Mouse (Mus musculus) layer of hippocampus, postnatal 36 days (tissue): ENCODE measurements around the gene Snrnp25. TPM values are rescaled to one million over a fixed set of nuclear protein-coding genes. Genes with fewer than 3 reads are reported as not detected.

Source experiments
- DNase-seq, 2 experiments: peaks; one replicate each; pipeline ENCODE4 v3.0.0; 2022
- total RNA-seq, 2 experiments: library from RNA; stranded (reverse); gene quantifications; 2 replicates each; pipeline ENCODE4 v1.2.3; 2021

Snrnp25 gene
- total RNA-seq, 2 experiments from 2014 or later = 18.0 to 19.0 TPM

DNA sequence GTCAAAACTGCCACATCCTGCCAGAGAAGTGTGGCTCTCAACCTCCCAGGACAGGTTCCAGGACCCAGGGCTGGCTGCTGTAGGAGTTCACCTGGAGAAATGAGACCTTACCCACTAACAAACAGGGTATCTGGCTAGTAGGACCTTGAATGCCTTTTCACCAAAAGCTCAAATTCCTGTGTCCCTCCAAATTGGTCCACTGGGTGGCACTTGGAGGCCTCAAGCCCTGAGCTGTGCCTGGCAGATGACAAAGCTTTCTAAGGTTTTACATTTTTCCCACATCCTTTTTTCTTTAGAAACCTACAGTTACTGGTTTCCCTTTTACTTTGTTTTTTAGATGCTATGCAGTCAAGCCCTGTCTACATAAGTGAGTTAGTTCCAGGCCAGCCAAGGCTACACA, 41.9 kb downstream of the Snrnp25 start:
- no peak for DNase-seq

DNA sequence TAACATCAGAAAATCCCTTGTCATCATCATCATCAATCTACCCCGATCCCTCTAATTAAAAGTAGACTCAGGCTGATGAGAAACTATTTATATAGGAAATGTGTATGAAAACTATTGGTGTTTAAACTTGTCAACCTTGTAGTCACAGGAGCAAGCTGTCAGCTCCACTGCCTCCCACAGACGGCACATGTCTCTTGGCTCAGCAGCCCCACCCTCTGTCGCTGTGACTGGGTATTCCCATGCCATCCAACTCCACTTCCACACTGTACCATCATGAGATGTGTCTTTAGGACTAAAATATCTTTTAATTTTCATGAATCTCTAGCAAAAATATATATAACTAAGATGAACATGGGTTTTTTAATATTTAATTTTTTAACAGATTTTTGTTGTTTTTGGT, 43.1 kb downstream of the Snrnp25 start:
- no peak for DNase-seq

DNA sequence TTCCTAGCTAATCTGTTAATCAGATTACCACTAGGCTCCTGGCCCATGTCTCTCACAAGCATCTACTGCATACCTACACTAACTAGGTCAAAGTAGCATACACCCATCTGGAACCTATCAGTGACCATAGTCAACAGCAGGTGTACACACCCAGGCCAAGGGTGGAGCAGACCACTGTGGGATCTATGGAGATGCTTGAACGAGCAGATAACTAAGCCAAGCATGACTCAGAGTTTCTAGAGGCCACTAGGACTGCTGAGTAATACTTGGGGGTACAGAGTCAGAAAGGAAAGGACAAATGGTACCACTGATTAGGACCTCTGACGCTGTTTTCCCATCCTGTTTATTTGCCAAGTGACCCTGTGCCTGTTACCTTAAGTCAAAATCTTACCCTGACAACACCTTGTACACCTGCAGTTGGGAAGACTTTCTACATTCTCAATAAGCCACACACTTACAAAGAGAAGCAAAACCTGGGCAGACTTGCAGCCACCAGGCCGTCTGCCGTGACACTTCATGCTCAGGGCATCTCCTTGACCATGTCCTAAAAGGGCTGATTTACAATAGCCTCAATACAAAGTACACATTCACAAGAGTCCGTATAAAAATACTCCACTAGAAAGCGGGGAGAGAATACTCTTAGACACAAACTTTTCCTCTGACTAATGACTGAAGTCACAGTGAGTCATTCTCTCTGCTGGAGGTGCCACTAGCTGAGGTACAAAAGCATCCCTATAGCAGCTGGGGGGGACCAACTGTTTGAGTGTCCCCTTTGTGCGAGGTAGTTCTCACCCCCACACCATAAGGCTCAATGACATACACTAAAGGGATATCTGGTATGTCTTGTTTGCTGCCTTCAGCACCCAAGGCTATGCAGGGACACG, 45.9 kb downstream of the Snrnp25 start:
- DNase-seq = no peak

DNA sequence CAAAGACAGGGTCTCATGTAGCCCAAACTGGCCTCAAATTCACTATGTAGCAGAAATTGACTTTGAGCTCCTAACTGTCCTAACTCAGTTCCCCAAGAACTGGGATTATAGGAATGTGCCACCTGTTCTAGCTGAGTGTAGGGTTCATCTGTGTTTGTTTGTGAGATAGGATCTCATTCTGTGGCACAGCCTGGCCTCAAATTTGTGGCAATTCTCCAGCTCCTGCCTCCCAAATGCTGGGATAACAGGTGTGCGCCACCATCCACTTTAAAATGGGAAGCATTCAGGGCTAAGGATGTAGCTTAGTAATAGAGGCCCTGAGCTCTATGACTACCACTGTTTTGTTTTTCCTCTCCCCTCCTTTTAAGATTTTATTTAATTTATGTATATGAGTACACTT, 47.9 kb downstream of the Snrnp25 start:
- no peak for DNase-seq

DNA sequence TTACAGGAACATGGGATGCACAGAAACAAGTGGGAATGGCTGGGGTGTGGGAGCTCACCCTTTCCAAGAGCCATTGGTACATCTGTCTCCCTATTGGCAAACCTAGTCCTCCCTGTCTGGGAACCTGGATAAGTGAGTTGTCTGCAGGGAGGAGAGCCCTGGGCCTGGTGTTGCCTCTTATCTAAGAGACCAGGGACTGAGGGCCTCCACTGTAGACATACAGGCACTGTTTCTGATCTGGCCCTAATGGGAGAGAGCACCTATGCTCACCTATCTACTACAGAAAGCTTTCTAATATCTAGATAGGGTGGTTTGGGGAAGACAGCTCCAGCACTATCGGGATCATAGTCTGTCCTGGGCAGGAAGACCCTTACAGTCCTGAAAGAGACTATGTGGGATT, 50.9 kb downstream of the Snrnp25 start:
- no peak for DNase-seq

DNA sequence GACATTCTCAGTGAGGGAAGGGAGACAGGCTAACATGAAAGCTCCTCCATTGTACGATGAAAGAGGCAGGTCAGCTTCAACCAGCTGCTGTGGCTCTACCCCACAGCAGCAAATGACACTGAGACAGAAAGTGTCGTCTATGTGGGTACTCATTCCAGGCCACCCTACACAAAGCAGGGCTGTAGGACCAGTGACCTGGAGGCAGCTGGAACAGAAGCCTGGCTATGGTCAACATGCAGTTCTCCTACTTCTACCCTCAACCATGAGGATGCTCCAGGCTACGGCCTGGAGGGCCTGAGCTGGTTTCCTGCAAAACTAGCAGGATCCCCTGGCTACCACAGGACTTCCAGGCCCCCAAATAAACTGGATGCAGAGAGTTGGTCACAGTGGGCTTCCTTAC, 51.4 kb downstream of the Snrnp25 start:
- no peak for DNase-seq

Other genes with a start within 250 kb of the Snrnp25 start
- not detected for gene 4930524B15Rik, start 239.8 kb upstream of the Snrnp25 start, total RNA-seq
- gene Nsg2, start 205.0 kb upstream of the Snrnp25 start, total RNA-seq = 100 to 1,000 TPM; 660 to 690 TPM
- not detected for gene Il9r, start 5.1 kb upstream of the Snrnp25 start, total RNA-seq
- 10 to 100 TPM; 13.4 to 16.5 TPM for gene Rhbdf1, start 16.9 kb downstream of the Snrnp25 start, total RNA-seq
- 10 to 100 TPM; 16.8 to 17.0 TPM for gene Mpg, start 21.1 kb downstream of the Snrnp25 start, total RNA-seq
- 10 to 100 TPM; 47.3 to 61.2 TPM for gene Nprl3, start 62.3 kb downstream of the Snrnp25 start, total RNA-seq
- not detected for gene Hba-x, start 71.0 kb downstream of the Snrnp25 start, total RNA-seq
- gene Hba-a1, start 78.1 kb downstream of the Snrnp25 start, total RNA-seq = 100 to 1,000 TPM; 243 to 385 TPM
- gene Hbq1b, start 81.5 kb downstream of the Snrnp25 start, total RNA-seq = 1 to 10 TPM in 1 of 2 experiments, not detected in 1; 2.3 TPM
- 100 to 1,000 TPM; 192 to 362 TPM for gene Hba-a2, start 91.1 kb downstream of the Snrnp25 start, total RNA-seq
- gene Hbq1a, start 94.7 kb downstream of the Snrnp25 start, total RNA-seq = 1 to 10 TPM in 1 of 2 experiments, not detected in 1; 1.4 TPM
- 10 to 100 TPM; 10.5 to 12.6 TPM for gene Sh3pxd2b, start 142.4 kb downstream of the Snrnp25 start, total RNA-seq
- 10 to 100 TPM; 34.7 to 34.9 TPM for gene Ubtd2, start 250.0 kb downstream of the Snrnp25 start, total RNA-seq